Mouse (Mus musculus) v-Abl transformed pro-B cells (cell line): ENCODE results near the gene Hoxd10.

ENCODE experiments used
- in situ Hi-C, 2 experiments: fragments of 400-800 bp; cut with MboI; formaldehyde crosslinking; loops; one replicate each; pipeline ENCODE4 v1.15.1; 2025; ENCODE audit not compliant: unreplicated experiment in 2 of 2

Gene Hoxd10

DNA sequence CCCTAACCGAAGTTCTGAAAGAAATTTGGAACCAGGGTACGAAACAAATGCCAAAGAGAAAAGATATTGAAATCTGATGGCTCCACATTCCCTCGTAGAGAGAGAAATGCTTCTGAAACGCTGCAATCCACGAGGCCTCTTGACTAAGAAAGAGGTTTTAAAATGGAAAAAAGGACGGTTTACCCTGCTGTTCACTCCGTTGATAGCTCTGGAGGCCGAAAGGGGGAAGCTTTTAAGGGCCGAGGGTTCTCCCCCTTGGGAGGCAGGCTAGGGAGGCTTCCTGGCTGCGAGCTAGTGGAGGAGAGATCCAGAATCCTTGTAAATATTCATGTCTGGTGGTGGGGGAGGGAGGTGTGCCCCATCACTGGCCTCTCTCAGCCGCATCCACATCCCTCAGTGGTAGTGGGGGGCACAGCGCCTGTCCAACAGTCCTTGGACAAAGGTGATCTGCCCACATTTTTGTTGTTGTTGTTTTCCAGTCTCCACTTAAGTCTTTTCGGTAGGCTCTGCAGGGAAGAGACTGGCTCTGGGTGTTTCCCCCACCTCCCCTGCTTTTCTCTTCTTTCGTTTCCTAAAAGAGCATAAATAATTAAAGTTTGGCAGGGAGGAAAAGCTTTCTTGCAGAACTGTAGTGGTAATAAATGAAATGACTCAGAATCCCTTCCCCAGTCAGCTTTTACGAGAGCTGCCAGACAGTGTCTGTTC lies 12.7 kb upstream of the Hoxd10 start, which contains the start of gene Hoxd11:
Gene Hoxd11, plus strand, starts transcription at position 667 of the 705 bp plus-strand sequence.
- in situ Hi-C loops: loop anchor here (5.0 to 25.0 kb wide), 3 partner anchors 1083 to 1283 kb away; partner anchors contain the start of gene Chrna1 (in 1 of the 2)

DNA sequence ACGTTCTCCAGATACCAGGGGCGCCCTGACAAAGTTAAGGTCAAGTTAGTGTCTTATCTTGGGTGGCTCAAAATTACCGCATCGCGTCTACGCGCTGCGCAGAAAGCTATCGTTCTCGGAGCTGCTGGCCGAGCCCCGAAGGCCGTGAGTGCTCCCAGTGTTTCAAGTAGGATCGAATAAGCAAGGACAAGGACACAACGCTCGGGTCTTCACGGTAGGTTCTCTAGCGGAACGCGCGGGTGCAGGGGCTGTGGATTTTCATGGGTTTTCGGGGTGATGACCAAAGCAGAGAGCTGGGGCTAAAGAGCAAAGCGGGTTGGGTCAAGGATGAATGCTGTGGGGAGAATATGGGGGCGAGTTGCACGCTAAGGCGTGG lies 12.1 kb upstream of the Hoxd10 start:
- in situ Hi-C loops: loop anchor here (5.0 to 25.0 kb wide), 3 partner anchors 1083 to 1283 kb away; partner anchors contain the start of gene Chrna1 (in 1 of the 2)

DNA sequence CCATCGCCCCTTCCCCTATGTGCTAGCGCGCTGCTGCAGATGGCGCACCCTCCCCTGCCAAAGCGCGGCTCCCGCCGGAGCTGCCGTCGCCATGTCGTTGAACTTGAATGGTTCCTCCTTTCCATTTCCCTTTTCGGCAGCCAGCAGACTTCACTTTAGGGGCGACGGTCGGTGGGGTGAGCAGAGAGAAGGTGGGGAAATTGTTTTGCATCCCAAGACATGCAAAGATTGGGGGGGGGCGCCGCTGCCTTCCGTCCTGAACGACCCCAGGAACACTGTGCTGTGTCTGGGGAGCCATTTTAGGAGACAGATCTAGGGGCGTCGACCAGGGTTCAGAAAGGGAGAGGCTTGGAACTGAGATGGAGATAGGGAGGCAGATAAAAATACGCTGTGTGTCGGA lies 11.7 kb upstream of the Hoxd10 start:
- in situ Hi-C loops: loop anchor here (5.0 to 25.0 kb wide), 3 partner anchors 1082 to 1282 kb away; partner anchors contain the start of gene Chrna1 (in 1 of the 2)

DNA sequence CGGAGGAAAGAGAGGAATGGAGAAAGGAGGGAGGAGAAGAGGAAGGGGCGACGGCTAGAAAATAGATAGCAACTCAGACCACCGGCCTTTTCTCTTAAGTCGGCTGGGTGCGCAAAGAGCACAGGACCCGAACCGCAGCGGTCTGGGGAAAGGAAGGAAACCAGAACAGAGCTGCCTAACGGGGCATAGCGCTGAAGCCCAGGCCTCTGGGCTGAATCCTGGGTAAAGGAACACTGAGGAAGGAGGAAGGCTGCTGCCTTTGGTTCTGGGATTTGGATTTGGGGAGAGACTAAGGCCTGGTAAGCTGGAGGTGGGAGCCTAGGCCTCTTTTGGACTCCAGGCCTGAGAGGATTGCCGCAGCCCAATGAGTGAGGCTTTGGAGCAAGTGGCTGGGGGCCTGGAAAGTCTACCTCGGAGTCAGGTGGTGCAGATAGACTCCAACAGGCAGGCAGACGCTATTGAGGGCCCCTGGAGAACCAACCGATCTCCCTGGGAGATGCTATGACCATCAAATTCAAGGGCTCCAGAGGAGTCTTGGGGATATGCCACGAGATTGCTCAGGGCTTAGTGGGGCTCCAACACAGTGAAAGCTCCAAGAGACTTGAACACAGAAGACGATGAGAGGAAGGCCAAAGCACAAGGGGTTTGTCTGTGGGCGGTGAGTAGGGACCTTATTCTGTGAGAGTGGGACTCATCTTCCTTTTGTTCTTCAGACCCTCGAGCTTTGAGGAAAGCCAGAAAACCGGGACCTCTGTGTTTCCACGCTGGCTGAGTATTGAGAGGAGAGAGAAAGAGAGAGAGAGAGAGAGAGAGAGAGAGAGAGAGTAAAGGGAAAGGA lies 10.9 kb upstream of the Hoxd10 start:
- in situ Hi-C loops: loop anchor here (25.0 kb wide), 2 partner anchors 1082 to 1282 kb away; no protein-coding TSS in a partner anchor

DNA sequence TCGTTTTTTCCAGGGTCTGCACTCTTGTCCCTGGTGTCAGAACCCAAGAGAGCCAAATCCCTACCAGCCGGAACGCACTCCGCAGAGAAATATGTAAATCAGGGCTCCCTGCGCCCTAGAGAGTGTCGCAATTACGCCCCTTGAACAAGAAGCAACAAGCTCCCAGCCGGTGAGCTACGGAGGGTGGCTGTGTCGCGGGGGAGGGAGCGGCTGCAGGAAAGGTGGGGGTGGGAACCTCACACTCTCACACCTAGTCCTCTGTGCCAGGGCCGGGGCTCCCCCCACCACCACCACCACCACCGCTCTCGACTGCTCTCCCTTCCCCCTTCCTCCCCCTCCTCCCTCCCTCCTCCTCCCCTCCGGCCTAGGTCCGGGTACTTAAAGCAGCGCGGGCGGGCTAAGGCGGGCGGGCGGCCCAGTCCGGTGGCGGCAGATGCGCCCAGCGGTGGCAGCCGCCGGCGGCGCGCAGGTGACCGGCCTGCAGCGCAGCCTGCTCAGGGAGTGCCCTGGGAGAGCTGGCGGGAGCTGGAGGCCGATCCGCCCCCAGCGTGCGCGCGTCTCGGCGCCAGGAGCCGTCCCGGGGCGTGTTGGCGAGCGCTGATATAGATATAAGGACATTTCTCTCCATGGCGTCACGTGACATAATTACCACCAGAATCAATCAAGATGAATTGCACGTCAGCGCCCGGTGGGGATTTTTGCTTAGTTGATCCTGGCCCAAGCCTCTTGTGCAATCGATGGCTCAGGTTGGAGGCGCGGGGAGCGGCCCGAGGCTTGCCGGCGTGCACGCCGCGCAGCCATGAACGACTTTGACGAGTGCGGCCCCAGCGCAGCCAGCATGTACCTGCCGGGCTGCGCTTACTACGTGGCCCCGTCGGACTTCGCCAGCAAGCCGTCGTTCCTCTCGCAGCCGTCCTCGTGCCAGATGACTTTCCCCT lies 9.9 kb upstream of the Hoxd10 start:
- in situ Hi-C loops: loop anchor here (25.0 kb wide), 2 partner anchors 1080 to 1280 kb away; no protein-coding TSS in a partner anchor

DNA sequence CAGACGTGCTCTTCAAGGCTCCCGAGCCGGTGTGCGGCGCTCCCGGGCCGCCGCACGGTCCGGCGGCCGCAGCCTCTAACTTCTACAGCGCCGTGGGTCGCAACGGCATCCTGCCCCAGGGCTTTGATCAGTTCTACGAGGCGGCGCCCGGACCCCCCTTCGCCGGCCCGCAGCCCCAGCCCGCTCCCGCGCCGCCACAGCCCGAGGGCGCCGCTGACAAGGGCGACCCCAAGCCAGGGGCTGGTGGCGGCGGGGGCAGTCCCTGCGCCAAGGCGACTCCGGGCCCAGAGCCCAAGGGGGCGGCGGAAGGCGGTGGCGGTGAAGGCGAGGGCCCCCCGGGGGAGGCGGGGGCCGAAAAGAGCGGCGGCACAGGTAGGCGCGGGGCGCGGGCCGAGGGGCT lies 8.9 kb upstream of the Hoxd10 start:
- in situ Hi-C loops: loop anchor here (25.0 kb wide), 2 partner anchors 1080 to 1280 kb away; no protein-coding TSS in a partner anchor

DNA sequence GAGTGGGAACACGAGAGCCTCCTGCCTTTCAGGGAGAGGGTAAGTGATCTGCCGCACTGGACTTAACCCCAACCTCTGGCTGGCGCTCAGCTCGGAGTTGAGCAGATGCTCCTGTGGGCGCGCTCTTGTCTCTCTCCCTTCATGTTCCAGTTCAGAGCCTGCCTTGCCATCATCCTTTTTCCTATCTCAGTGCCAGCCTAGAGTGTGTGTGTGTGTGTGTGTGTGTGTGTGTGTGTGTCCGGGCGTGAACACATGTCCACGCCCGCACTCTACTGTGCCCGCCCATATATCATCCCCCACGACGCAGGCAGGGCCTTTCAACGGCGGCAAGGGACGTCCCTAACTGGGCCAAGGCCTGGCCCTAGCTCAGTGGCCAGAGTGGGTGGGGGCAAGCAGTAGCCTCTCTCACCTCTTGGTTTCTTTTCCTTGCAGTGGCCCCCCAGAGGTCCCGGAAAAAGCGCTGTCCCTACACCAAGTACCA lies 8.2 kb upstream of the Hoxd10 start:
- in situ Hi-C loops: loop anchor here (25.0 kb wide), 2 partner anchors 1079 to 1279 kb away; no protein-coding TSS in a partner anchor

DNA sequence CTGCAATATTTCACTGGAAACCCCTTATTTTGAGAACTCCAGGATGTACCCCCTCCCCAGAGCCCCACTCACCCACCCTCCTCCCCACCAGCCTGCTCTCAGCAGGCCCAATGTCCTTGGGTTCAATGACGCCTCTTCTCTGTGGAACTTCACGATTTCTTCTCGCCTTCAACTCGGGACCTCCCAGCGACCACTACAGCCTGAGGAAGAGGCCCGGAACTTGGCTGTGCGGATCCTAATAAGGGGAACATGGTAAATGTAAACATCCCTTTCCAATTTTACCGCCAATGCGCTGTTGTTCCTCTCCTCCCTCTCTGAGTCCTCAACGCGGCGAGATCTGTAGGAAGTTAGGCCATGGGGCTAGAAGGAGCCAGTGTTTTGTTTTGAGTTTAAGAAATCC lies 7.6 kb upstream of the Hoxd10 start:
- in situ Hi-C loops: loop anchor here (25.0 kb wide), 2 partner anchors 1078 to 1278 kb away; no protein-coding TSS in a partner anchor

DNA sequence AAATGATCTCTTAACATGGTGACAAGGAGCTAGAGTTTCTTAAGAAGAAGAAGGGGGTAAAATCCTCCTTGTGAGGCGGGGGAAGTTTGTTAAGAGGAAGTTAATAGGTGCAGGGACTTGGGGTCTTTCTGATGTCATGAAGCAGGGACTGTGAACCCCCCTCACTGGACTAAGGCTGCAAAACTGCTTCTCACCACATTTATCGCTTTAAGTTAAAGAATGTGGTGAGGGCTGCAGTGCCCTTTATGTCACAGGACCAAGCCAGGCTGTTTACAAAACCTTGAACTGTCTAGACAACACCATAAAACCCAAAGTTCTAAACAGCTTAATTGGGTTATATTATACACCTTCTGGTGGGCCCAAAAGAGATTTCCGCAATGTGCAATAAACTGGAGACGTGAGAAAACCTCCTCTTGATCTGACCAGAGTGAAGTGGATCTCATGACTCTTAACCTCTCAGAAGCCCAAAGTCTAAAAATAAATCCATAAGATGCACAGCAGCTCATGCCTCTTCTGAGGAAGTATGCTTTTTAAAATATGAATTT lies 6.6 kb upstream of the Hoxd10 start:
- in situ Hi-C loops: loop anchor here (25.0 kb wide), 2 partner anchors 1077 to 1277 kb away; no protein-coding TSS in a partner anchor

DNA sequence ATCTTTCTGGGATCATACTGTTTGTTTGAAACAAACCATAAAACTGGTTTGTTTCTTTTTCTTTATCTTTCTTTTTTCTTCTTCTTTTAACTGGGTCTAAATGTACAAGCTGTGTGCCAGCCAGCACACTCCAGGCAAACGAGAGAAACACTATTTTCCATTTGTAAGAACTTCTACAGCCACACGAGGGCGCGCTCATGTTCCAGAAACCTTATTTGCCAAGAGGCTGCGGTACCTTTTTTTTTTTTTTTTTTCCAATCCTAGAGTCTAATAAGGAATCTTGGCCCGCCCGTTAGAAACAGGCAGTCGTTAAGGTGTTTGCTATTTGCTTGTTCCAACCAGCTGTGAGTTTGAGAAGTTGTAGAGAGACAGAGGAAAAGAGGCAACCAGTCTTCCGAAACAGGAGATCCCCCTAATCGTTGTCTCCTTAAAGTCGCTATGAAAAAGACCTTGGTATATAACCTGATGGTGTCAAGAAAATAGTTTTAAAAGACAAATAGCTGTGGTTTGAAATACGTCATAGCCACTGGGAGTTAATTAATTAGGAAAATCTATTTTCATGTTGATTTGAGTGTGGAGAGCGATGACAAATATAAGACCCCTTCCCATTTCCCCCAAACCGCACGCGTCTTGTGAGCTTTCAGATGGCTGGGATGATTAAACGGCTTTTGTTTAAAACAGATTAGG lies 5.3 kb upstream of the Hoxd10 start:
- in situ Hi-C loops: loop anchor here (25.0 kb wide), 2 partner anchors 1076 to 1276 kb away; no protein-coding TSS in a partner anchor

DNA sequence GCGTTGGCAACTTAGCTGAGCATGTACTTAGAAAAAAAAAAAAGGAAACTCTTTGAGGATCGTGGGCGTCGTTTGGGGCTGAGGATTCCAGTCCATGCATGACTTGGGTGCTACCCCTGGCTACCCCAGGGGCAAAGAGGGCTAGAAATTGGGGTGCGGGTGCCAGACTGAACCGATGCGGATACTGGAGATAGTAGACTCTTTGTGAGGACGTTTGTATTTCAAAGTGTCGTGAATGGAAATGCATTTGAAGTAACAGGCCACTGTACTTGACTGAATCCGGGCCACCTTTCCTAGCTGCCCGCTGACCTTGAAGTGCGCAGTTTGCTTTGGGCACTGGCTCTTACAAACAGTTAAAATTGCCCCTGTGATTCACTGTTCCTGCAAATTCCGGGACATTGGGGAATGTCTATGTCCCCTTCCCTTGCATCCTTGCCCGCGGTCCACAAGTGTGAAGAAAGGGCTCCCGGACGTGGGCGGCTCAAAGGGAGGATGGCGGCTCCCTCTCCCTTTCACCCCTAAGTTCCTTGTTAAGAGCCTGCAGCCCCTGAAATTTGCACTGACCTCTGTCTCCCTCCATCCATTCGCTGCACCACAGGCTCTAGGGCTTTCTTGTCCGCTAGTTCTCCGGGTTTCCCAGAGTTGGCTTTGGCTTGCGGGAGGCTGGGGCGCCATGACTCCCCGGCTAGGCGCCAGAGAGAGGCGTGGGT lies 4.6 kb upstream of the Hoxd10 start:
- in situ Hi-C loops: loop anchor here (25.0 kb wide), 2 partner anchors 1075 to 1275 kb away; no protein-coding TSS in a partner anchor

DNA sequence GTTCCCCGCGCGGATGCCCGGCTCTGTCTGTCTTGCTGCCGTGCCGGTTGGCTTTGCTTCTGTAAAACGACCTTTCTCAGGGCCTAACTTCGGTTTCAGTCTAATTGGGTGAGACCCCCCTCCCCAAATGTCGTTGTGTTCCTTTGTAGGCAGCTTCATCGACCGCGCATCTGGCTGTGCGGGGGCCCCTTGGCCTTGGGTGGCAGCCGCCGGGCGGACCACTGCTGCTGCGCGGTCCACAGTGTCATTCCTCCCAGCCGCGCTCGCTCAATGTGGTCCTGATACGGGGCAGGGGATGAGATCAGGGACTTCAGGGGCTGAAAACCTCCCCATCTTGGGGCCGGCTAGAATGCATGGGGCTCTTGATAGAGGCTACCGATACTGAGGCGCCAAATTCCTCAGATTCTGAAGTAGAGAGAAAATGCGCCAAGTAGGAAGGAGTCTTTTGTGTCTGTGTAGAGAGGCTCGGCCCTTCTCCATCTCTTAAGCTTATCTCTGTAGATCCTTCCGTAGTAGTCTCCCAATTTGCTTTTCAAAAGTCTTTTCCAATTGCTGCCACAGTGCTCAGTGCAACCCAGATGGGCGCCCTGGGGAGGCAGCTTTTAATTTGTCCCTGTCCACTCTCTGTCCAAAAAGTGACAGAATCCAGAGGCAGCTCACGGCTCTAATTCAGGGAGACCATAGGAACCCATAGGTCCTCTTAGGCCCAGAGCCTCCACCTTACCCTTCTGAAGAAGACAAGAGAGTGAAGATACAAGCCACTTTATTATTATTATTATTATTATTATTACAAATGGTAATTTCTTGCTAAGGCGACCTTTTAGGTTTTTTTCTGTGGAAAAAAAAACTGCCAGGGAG lies 3.8 kb upstream of the Hoxd10 start:
- in situ Hi-C loops: loop anchor here (25.0 kb wide), 2 partner anchors 1074 to 1274 kb away; no protein-coding TSS in a partner anchor

DNA sequence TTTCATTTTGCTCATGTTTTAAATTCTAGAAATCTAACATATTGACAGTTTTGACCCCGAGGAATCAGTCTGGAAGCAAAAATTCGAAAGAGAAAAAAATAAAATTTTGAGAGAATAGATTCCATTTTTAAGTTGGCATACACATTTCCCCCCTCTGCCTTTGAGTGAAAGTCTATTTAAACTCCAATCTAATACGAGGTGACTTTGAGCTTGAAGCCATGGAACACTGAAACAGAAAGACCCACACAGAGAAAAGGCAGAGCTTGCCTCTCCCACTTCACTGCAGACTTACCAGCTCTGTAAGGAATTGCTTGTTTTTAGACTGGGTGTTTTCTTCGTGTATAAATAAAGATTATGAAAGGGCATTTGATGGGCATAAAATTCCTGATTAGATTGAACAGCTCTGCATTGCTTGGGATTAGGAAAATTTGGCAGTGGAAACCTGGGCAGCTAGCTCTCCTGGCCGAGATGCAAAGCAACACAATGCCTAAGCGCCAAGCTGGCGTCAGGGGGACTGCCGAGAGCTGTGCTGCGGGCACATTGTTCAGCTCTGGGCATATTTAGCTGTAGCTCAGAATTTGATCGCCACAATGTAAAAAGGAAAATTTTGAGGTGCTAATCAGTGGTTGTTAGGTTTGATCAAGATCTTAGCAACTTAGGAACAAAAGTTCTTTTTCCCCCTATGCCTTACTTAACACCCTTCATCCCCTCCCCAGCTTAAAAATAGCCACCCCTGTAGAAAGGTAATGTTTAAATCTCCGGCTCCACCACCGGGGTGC lies 2.7 kb upstream of the Hoxd10 start:
- in situ Hi-C loops: loop anchor here (25.0 kb wide), 2 partner anchors 1073 to 1273 kb away; no protein-coding TSS in a partner anchor

DNA sequence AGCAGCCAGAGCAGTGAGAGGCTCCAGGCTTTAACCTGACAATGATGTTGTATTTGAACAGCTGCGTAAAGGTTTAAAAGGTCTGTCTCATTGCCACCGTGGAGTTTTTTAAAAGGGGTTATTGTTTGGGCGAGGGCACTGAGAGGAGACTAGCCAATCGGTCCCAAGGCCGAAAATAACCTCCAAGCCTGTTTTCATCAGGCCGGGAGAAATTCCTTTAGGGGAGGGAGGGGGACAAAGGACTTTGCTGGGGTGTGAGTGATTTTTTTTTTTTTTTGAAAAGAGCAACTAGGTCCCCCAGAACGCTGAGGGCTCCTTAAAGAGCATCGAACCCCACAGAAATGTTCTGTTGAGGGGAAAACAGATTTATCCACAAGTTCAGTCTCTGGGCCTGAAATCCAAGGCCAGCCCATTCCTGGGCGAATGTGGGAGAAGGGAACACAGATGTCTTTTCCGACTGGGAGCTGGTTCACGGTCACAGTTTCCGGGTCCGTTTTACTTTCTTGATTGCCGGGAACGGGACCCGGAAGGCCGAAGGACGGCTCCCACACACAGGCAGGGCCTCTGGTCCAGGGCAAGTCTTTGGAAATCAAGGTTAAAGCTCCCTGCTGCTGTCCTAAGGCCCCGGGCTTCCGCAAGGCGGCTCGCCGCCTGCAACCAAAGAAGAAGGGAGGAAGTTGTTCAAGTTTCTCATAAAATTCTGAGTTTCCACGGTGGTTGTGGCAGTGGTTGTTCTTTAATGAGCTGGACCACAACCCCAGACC lies 2.0 kb upstream of the Hoxd10 start:
- in situ Hi-C loops: loop anchor here (25.0 kb wide), 2 partner anchors 1073 to 1273 kb away; no protein-coding TSS in a partner anchor

DNA sequence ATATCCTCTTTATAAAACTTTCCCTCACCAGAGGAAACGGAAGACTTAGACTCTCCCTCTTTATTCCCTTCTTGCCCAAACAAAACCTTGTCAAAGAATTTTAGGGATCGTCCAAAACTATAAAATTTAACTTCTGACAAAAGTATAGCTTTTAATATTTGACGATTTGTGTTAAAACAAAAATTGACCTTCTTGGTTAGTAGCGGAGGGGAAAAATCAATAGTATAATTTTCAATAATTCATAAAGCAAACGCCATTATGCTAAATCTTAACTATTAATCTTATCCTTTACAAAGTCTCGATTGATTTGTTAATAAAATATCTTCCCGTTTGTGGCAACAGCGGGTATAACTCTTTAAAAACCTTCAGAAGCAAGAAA lies 1.4 kb upstream of the Hoxd10 start:
- in situ Hi-C loops: loop anchor here (25.0 kb wide), 2 partner anchors 1072 to 1272 kb away; no protein-coding TSS in a partner anchor
